Comparison of ENCODE assay signal across 8 mouse cellular contexts in the genomic region with DNA sequence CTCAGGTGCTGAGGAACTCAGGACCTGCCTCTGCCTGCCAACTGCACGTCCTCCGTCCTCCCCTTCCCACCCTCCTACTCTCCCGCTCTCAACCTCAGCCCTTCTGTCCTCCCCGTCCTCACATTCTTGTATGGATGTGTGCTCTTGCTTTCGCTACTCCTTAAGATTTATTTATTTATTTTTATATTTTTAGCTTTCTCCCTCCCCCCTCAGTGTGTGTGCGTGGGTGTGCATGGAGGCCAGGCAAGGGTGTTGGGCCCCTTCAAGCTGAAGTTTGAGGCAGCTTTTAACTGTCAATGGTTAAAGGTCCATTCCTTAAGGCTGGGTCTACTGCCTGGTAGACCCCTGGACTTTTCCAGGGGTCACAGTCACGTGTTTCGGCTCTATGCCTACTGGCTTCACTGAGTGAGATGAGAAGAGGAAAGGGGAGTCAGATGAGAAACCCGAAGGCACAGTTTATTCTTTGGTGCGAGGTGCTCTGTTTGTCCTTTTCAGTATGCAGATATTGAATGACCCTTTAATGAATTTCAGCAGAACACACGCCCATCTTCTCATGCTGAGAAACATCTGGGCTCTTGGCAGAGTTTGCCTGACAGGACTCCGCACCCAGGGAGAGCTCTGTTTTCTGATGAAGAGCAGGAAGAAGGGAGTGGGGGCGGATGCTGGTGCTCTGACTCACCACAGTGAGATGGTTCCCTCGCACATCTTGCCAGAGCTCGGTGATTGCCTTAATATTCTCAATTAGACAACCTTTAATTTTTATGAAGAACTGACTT.
DNase-seq lines count a peak whose midpoint lies in the region; ATAC-seq lines count a peak whose summit lies in the region.
"Had no signal": no experiment of that assay in that cellular context is flagged by ENCODE, and none has a peak within 500 bp of the region (broad histone marks: within the 10 kb centered on the region; RNA-seq: fewer than 3 reads in every experiment).

No protein-coding gene starts in this region.

- H3K9ac ChIP-seq in stomach, embryonic 15.5 days = no peak overlapping the region
- H3K9ac ChIP-seq in forebrain, embryonic 11.5 days (ENCODE audit: low read length) = no peak overlapping the region
- H3K9ac ChIP-seq: midbrain, embryonic 12.5 days had no signal

- ATAC-seq in stomach, embryonic 15.5 days (ENCODE audit: insufficient read depth, low FRiP score, low read depth) = no peak
- ATAC-seq in forebrain, embryonic 11.5 days (replicated peaks; ENCODE audit: low FRiP score) = no peak

- H3K4me1 ChIP-seq in stomach, embryonic 15.5 days = peaks cover 7% of the 10 kb centered on the region
- H3K4me1 ChIP-seq in hindbrain, embryonic 10.5 days (replicated peaks) = no peaks in the 10 kb centered on the region
- no peaks in the 10 kb centered on the region for H3K4me1 ChIP-seq in forebrain, embryonic 11.5 days (replicated peaks; ENCODE audit: control insufficient read depth, insufficient read depth, low read length)
- H3K4me1 ChIP-seq: midbrain, embryonic 12.5 days had no signal

- DNase-seq in right cerebral cortex, adult 18-20 months = peak; percentile 76
- DNase-seq in right cerebral cortex, postnatal 4 days = no peak
- peak; percentile 53 to 55 for DNase-seq in heart, adult 9 months (ENCODE audit: low spot score in 2 of 2)
- DNase-seq in left cerebral cortex, adult 11 months (ENCODE audit: low spot score) = peak; percentile 30
- DNase-seq in hindbrain, embryonic 10.5 days (ENCODE audit: low spot score) = no peak
- no peak for DNase-seq in forebrain, embryonic 11.5 days (ENCODE audit: low spot score)

- WGBS in stomach, embryonic 15.5 days = 44% methylated on average over 15 of the region's 15 CpGs
- WGBS in hindbrain, embryonic 10.5 days = 73% methylated on average over 15 of the region's 15 CpGs
- WGBS in forebrain, embryonic 11.5 days = 86% methylated on average over 15 of the region's 15 CpGs

- H3K4me3 ChIP-seq in stomach, embryonic 15.5 days (replicated peaks) = no peak overlapping the region
- H3K4me3 ChIP-seq in hindbrain, embryonic 10.5 days = no peak overlapping the region
- no peak overlapping the region for H3K4me3 ChIP-seq in forebrain, embryonic 11.5 days (ENCODE audit: low read depth, low read length)
- H3K4me3 ChIP-seq: midbrain, embryonic 12.5 days had no signal

- H3K9me3 ChIP-seq in stomach, embryonic 15.5 days = no peaks in the 10 kb centered on the region
- no peaks in the 10 kb centered on the region for H3K9me3 ChIP-seq in hindbrain, embryonic 10.5 days
- no peaks in the 10 kb centered on the region for H3K9me3 ChIP-seq in forebrain, embryonic 11.5 days (ENCODE audit: control insufficient read depth, low read length)
- H3K9me3 ChIP-seq: midbrain, embryonic 12.5 days had no signal

- no peak overlapping the region for H3K4me2 ChIP-seq in stomach, embryonic 15.5 days
- no peak overlapping the region for H3K4me2 ChIP-seq in forebrain, embryonic 11.5 days (ENCODE audit: low read depth, low read length, severe bottlenecking)
- H3K4me2 ChIP-seq: midbrain, embryonic 12.5 days had no signal

- H3K36me3 ChIP-seq in stomach, embryonic 15.5 days = no peaks in the 10 kb centered on the region
- H3K36me3 ChIP-seq in hindbrain, embryonic 10.5 days = no peaks in the 10 kb centered on the region
- H3K36me3 ChIP-seq in forebrain, embryonic 11.5 days (ENCODE audit: control insufficient read depth, insufficient read depth, low read length) = no peaks in the 10 kb centered on the region
- H3K36me3 ChIP-seq: midbrain, embryonic 12.5 days had no signal

- no peaks in the 10 kb centered on the region for H3K27me3 ChIP-seq in stomach, embryonic 15.5 days (replicated peaks)
- no peaks in the 10 kb centered on the region for H3K27me3 ChIP-seq in hindbrain, embryonic 10.5 days (ENCODE audit: insufficient read depth, poor library complexity, severe bottlenecking)
- H3K27me3 ChIP-seq in forebrain, embryonic 11.5 days (ENCODE audit: control insufficient read depth, insufficient read depth, low read length) = no peaks in the 10 kb centered on the region
- H3K27me3 ChIP-seq: midbrain, embryonic 12.5 days had no signal

- 0 out of 2 replicates have a peak overlapping the region, but pooled peaks have one; percentile 35 for H3K27ac ChIP-seq in stomach, embryonic 15.5 days
- no peak overlapping the region for H3K27ac ChIP-seq in hindbrain, embryonic 10.5 days
- H3K27ac ChIP-seq in forebrain, embryonic 11.5 days (ENCODE audit: low read depth, low read length) = no peak overlapping the region
- H3K27ac ChIP-seq: midbrain, embryonic 12.5 days had no signal

Comparison
In these comparisons a context has a peak if more than half of its experiments do, and no peak if none do; other contexts are left out.
1. DNase-seq: peak in right cerebral cortex, adult 18-20 months (single experiment), heart, adult 9 months (2 of 2) and left cerebral cortex, adult 11 months (single experiment); none in right cerebral cortex, postnatal 4 days (single experiment), hindbrain, embryonic 10.5 days (single experiment) and forebrain, embryonic 11.5 days (single experiment).